Mouse (Mus musculus) erythroblast, embryonic 14.5 days (primary cell): ENCODE results near the gene Arhgap18. TPM values are rescaled to one million over a fixed set of nuclear protein-coding genes. Genes with fewer than 3 reads are reported as not detected.

ENCODE experiments used
- H3K27me3 ChIP-seq: 2 replicates; pipeline ENCODE4 v1.6.1; 2012; ENCODE audit warnings: inconsistent platforms; ENCODE audit not compliant: control insufficient read depth
- H3K36me3 ChIP-seq: 2 replicates; pipeline ENCODE4 v1.6.1; 2012; ENCODE audit warnings: mild to moderate bottlenecking, inconsistent platforms; ENCODE audit not compliant: control insufficient read depth
- H3K4me1 ChIP-seq: 2 replicates; pipeline ENCODE4 v1.6.1; 2012; ENCODE audit warnings: inconsistent platforms; ENCODE audit not compliant: control insufficient read depth
- H3K4me3 ChIP-seq: replicated peaks from 2 replicates; pipeline ENCODE3; 2012; ENCODE audit warnings: moderate library complexity, mild to moderate bottlenecking, inconsistent platforms
- H3K9me3 ChIP-seq: 2 replicates; pipeline ENCODE4 v1.6.1; 2012; ENCODE audit warnings: low read length, inconsistent platforms, mixed read lengths; ENCODE audit not compliant: control insufficient read depth
- GATA1 ChIP-seq: IDR thresholded peaks from 2 replicates; pipeline ENCODE4 v1.6.1; 2012; ENCODE audit warnings: low read length, inconsistent platforms, mixed read lengths
- TAL1 ChIP-seq: IDR thresholded peaks from 3 replicates; pipeline ENCODE4 v1.6.1; 2012; ENCODE audit warnings: low read length, inconsistent platforms, mixed read lengths
- polyA plus RNA-seq: library from polyadenylated mRNA; stranded (reverse); fragments of >175 nt; gene quantifications from 2 replicates; pipeline ENCODE4 v1.2.3, GENCODE M21; 2012

The Arhgap18 gene
- polyA plus RNA-seq, 1 experiment: 0.05 TPM

- Histone ChIP-seq H3K9me3 (no peaks in the 10 kb centered on the region), H3K4me1 (no peaks in the 10 kb centered on the region), H3K36me3 (no peaks in the 10 kb centered on the region), H3K4me3 (no peak overlapping the region), H3K27me3 (no peaks in the 10 kb centered on the region)
- no peak for TF ChIP-seq GATA1
- TF ChIP-seq TAL1: no peak
Measured at GRCm38 (mm10) chr10:26815646-26816045, 62.4 kb downstream of the Arhgap18 start.

- Histone ChIP-seq H3K4me3 (no peak overlapping the region), H3K9me3 (no peaks in the 10 kb centered on the region), H3K4me1 (no peaks in the 10 kb centered on the region), H3K36me3 (no peaks in the 10 kb centered on the region), H3K27me3 (no peaks in the 10 kb centered on the region)
- TF ChIP-seq GATA1 (no peak), TAL1 (no peak)
Measured at GRCm38 (mm10) chr10:26820326-26820725, 67.1 kb downstream of the Arhgap18 start.

- TF ChIP-seq GATA1 (no peak), TAL1 (no peak)
- Histone ChIP-seq H3K4me3 (no peak overlapping the region), H3K27me3 (no peaks in the 10 kb centered on the region), H3K36me3 (no peaks in the 10 kb centered on the region), H3K9me3 (no peaks in the 10 kb centered on the region), H3K4me1 (no peaks in the 10 kb centered on the region)
Measured at GRCm38 (mm10) chr10:26820936-26821335, 67.7 kb downstream of the Arhgap18 start.

GRCm38 (mm10) chr10:26823997-26824396, 70.8 kb downstream of the Arhgap18 start:
- Histone ChIP-seq H3K27me3 (no peaks in the 10 kb centered on the region), H3K4me3 (no peak overlapping the region), H3K4me1 (no peaks in the 10 kb centered on the region), H3K9me3 (no peaks in the 10 kb centered on the region), H3K36me3 (no peaks in the 10 kb centered on the region)
- TF ChIP-seq TAL1: no peak
- TF ChIP-seq GATA1: no peak

GRCm38 (mm10) chr10:26825246-26825889, 72.1 kb downstream of the Arhgap18 start:
- H3K9me3 ChIP-seq: no peaks in the 10 kb centered on the region
- H3K36me3 ChIP-seq: no peaks in the 10 kb centered on the region
- no peak for TF ChIP-seq TAL1
- TF ChIP-seq GATA1: no peak
- H3K4me1 ChIP-seq: no peaks in the 10 kb centered on the region
- no peaks in the 10 kb centered on the region for H3K27me3 ChIP-seq
- H3K4me3 ChIP-seq: no peak overlapping the region

GRCm38 (mm10) chr10:26827315-26827714, 74.1 kb downstream of the Arhgap18 start:
- Histone ChIP-seq H3K27me3 (no peaks in the 10 kb centered on the region), H3K4me3 (no peak overlapping the region), H3K36me3 (no peaks in the 10 kb centered on the region), H3K9me3 (no peaks in the 10 kb centered on the region), H3K4me1 (peaks cover 11% of the 10 kb centered on the region)
- no peak for TF ChIP-seq GATA1
- TF ChIP-seq TAL1: no peak

- TF ChIP-seq GATA1: no peak
- no peak for TF ChIP-seq TAL1
- H3K4me1 ChIP-seq: peaks cover 22% of the 10 kb centered on the region
- no peaks in the 10 kb centered on the region for H3K27me3 ChIP-seq
- no peaks in the 10 kb centered on the region for H3K36me3 ChIP-seq
- no peaks in the 10 kb centered on the region for H3K9me3 ChIP-seq
- no peak overlapping the region for H3K4me3 ChIP-seq
Measured at GRCm38 (mm10) chr10:26828412-26829137, 75.4 kb downstream of the Arhgap18 start.

- no peak for TF ChIP-seq TAL1
- TF ChIP-seq GATA1: no peak
- Histone ChIP-seq H3K9me3 (no peaks in the 10 kb centered on the region), H3K27me3 (no peaks in the 10 kb centered on the region), H3K4me1 (peaks cover 22% of the 10 kb centered on the region), H3K36me3 (no peaks in the 10 kb centered on the region), H3K4me3 (no peak overlapping the region)
Measured at GRCm38 (mm10) chr10:26832068-26832467, 78.8 kb downstream of the Arhgap18 start.

- Histone ChIP-seq H3K9me3 (no peaks in the 10 kb centered on the region), H3K4me3 (no peak overlapping the region), H3K27me3 (no peaks in the 10 kb centered on the region), H3K4me1 (peaks cover 22% of the 10 kb centered on the region), H3K36me3 (no peaks in the 10 kb centered on the region)
- peak; percentile 62; the same call in 2 of the 3 replicates for TF ChIP-seq TAL1
- peak; percentile 86 for TF ChIP-seq GATA1
Measured at GRCm38 (mm10) chr10:26832669-26833249, 79.5 kb downstream of the Arhgap18 start.
